Mouse (Mus musculus): Measurements from ENCODE around the gene Fxyd5. TPM values are rescaled to one million over a fixed set of nuclear protein-coding genes. Genes with fewer than 3 reads are reported as not detected.
A peak's percentile ranks its signal among the peaks of the same experiment; 100 is the strongest.

The Fxyd5 gene
- polyA plus RNA-seq, 1 experiment from 2014 or later, result 24.8 TPM

GRCm38 (mm10) chr7:31059108-31059507, 16.8 kb upstream of the Fxyd5 start, which contains the start of gene Lgi4:
Lgi4 (plus strand) TSS chr7:31059342.
- H3K27ac ChIP-seq, result no peak within 1 kb of the TSS
- no peak within 1 kb of the TSS for H3K4me3 ChIP-seq
- no peaks in the 10 kb centered on the region for H3K9me3 ChIP-seq
- WGBS, result 3% methylated on average over 2 of the region's 2 CpGs
- 0 out of 2 replicates have a peak, but pooled peaks cover 3% of the 10 kb centered on the region for H3K4me1 ChIP-seq
- H3K27me3 ChIP-seq (replicated peaks), result peaks cover 8% of the 10 kb centered on the region
- ATAC-seq (replicated peaks), result 0 out of 2 replicates have a peak, but pooled peaks have one; percentile 7
- H3K9ac ChIP-seq, result no peak within 1 kb of the TSS
- H3K4me2 ChIP-seq, result no peak within 1 kb of the TSS
- H3K36me3 ChIP-seq (replicated peaks), result no peaks in the 10 kb centered on the region

GRCm38 (mm10) chr7:31058211-31058610, 15.9 kb upstream of the Fxyd5 start:
- Histone ChIP-seq H3K9ac (no peak overlapping the region), H3K27me3 (replicated peaks) (peaks cover 17% of the 10 kb centered on the region), H3K4me3 (no peak overlapping the region), H3K36me3 (replicated peaks) (no peaks in the 10 kb centered on the region), H3K4me2 (no peak overlapping the region), H3K9me3 (no peaks in the 10 kb centered on the region), H3K27ac (no peak overlapping the region), H3K4me1 (peaks cover 3% of the 10 kb centered on the region; the same call in 1 of the 2 replicates)
- no peak for ATAC-seq (replicated peaks)
- 84% methylated on average over 6 of the region's 6 CpGs for WGBS

GRCm38 (mm10) chr7:31057730-31058129, 15.4 kb upstream of the Fxyd5 start:
- H3K9ac ChIP-seq, result no peak overlapping the region
- no peaks in the 10 kb centered on the region for H3K36me3 ChIP-seq (replicated peaks)
- peaks cover 4% of the 10 kb centered on the region for H3K4me1 ChIP-seq
- WGBS, result 76% methylated on average over 5 of the region's 5 CpGs
- no peak overlapping the region for H3K4me3 ChIP-seq
- H3K4me2 ChIP-seq, result no peak overlapping the region
- H3K27me3 ChIP-seq (replicated peaks), result peaks cover 21% of the 10 kb centered on the region
- H3K9me3 ChIP-seq, result no peaks in the 10 kb centered on the region
- no peak overlapping the region for H3K27ac ChIP-seq
- ATAC-seq (replicated peaks), result no peak

GRCm38 (mm10) chr7:31057071-31057470, 14.8 kb upstream of the Fxyd5 start, which contains the start of gene Fxyd1:
Fxyd1 (minus strand) TSS chr7:31057199.
- no peaks in the 10 kb centered on the region for H3K9me3 ChIP-seq
- H3K4me2 ChIP-seq, result no peak within 1 kb of the TSS
- peaks cover 28% of the 10 kb centered on the region for H3K27me3 ChIP-seq (replicated peaks)
- no peak for ATAC-seq (replicated peaks)
- H3K4me3 ChIP-seq, result no peak within 1 kb of the TSS
- H3K36me3 ChIP-seq (replicated peaks), result no peaks in the 10 kb centered on the region
- 76% methylated on average over 2 of the region's 2 CpGs for WGBS
- H3K27ac ChIP-seq, result no peak within 1 kb of the TSS
- H3K9ac ChIP-seq, result no peak within 1 kb of the TSS
- H3K4me1 ChIP-seq, result peaks cover 11% of the 10 kb centered on the region

GRCm38 (mm10) chr7:31056448-31056847, 14.2 kb upstream of the Fxyd5 start:
- Histone ChIP-seq H3K36me3 (replicated peaks) (no peaks in the 10 kb centered on the region), H3K4me3 (no peak overlapping the region), H3K4me2 (no peak overlapping the region), H3K27me3 (replicated peaks) (peaks cover 34% of the 10 kb centered on the region), H3K4me1 (peaks cover 17% of the 10 kb centered on the region), H3K27ac (no peak overlapping the region), H3K9ac (no peak overlapping the region), H3K9me3 (no peaks in the 10 kb centered on the region)
- no peak for ATAC-seq (replicated peaks)
- 78% methylated on average over 7 of the region's 7 CpGs for WGBS

GRCm38 (mm10) chr7:31055883-31056282, 13.6 kb upstream of the Fxyd5 start:
- H3K27me3 ChIP-seq (replicated peaks), result peaks cover 39% of the 10 kb centered on the region
- WGBS, result 17% methylated on average over 3 of the region's 4 CpGs
- no peak overlapping the region for H3K9ac ChIP-seq
- no peak overlapping the region for H3K4me3 ChIP-seq
- H3K9me3 ChIP-seq, result no peaks in the 10 kb centered on the region
- ATAC-seq (replicated peaks), result no peak
- H3K4me2 ChIP-seq, result no peak overlapping the region
- no peaks in the 10 kb centered on the region for H3K36me3 ChIP-seq (replicated peaks)
- H3K4me1 ChIP-seq, result peaks cover 23% of the 10 kb centered on the region
- H3K27ac ChIP-seq, result no peak overlapping the region

- H3K27ac ChIP-seq, result no peak overlapping the region
- no peak overlapping the region for H3K4me2 ChIP-seq
- H3K4me3 ChIP-seq, result no peak overlapping the region
- no peak for ATAC-seq (replicated peaks)
- H3K27me3 ChIP-seq (replicated peaks), result peaks cover 40% of the 10 kb centered on the region
- H3K4me1 ChIP-seq, result peaks cover 28% of the 10 kb centered on the region
- 7% methylated on average over 9 of the region's 10 CpGs for WGBS
- no peaks in the 10 kb centered on the region for H3K36me3 ChIP-seq (replicated peaks)
- H3K9me3 ChIP-seq, result no peaks in the 10 kb centered on the region
- H3K9ac ChIP-seq, result no peak overlapping the region
These were observed 13.1 kb upstream of the Fxyd5 start for GRCm38 (mm10) chr7:31055354-31055824.

- no peak overlapping the region for H3K9ac ChIP-seq
- no peak overlapping the region for H3K4me3 ChIP-seq
- H3K4me1 ChIP-seq, result peaks cover 34% of the 10 kb centered on the region
- H3K4me2 ChIP-seq, result no peak overlapping the region
- no peak overlapping the region for H3K27ac ChIP-seq
- H3K9me3 ChIP-seq, result no peaks in the 10 kb centered on the region
- WGBS, result 43% methylated on average over 11 of the region's 11 CpGs
- peaks cover 40% of the 10 kb centered on the region for H3K27me3 ChIP-seq (replicated peaks)
- H3K36me3 ChIP-seq (replicated peaks), result no peaks in the 10 kb centered on the region
- ATAC-seq (replicated peaks), result no peak
These were observed 12.5 kb upstream of the Fxyd5 start for GRCm38 (mm10) chr7:31054661-31055320.

GRCm38 (mm10) chr7:31053882-31054447, 11.7 kb upstream of the Fxyd5 start:
- no peak overlapping the region for H3K27ac ChIP-seq
- peaks cover 40% of the 10 kb centered on the region for H3K27me3 ChIP-seq (replicated peaks)
- no peak overlapping the region for H3K4me3 ChIP-seq
- no peaks in the 10 kb centered on the region for H3K36me3 ChIP-seq (replicated peaks)
- ATAC-seq (replicated peaks), result no peak
- 32% methylated on average over 10 of the region's 10 CpGs for WGBS
- H3K4me2 ChIP-seq, result no peak overlapping the region
- H3K9ac ChIP-seq, result no peak overlapping the region
- peaks cover 42% of the 10 kb centered on the region for H3K4me1 ChIP-seq
- H3K9me3 ChIP-seq, result no peaks in the 10 kb centered on the region

- Histone ChIP-seq H3K9ac (no peak overlapping the region), H3K4me1 (peaks cover 44% of the 10 kb centered on the region), H3K4me3 (peak overlapping the region; percentile 48), H3K27me3 (replicated peaks) (peaks cover 40% of the 10 kb centered on the region), H3K27ac (no peak overlapping the region), H3K36me3 (replicated peaks) (no peaks in the 10 kb centered on the region), H3K4me2 (peak overlapping the region; percentile 66), H3K9me3 (no peaks in the 10 kb centered on the region)
- 2% methylated on average over 34 of the region's 34 CpGs for WGBS
- peak; percentile 5; the same call in 1 of the 2 replicates for ATAC-seq (replicated peaks)
These were observed 10.6 kb upstream of the Fxyd5 start for GRCm38 (mm10) chr7:31052636-31053434.

- H3K27me3 ChIP-seq (replicated peaks), result peaks cover 40% of the 10 kb centered on the region
- ATAC-seq (replicated peaks), result no peak
- no peak overlapping the region for H3K27ac ChIP-seq
- H3K9ac ChIP-seq, result no peak overlapping the region
- no peaks in the 10 kb centered on the region for H3K36me3 ChIP-seq (replicated peaks)
- peak overlapping the region; percentile 48 for H3K4me3 ChIP-seq
- no peaks in the 10 kb centered on the region for H3K9me3 ChIP-seq
- peaks cover 44% of the 10 kb centered on the region for H3K4me1 ChIP-seq
- WGBS, result 2% methylated on average over 22 of the region's 22 CpGs
- H3K4me2 ChIP-seq, result peak overlapping the region; percentile 66
These were observed 10.0 kb upstream of the Fxyd5 start for GRCm38 (mm10) chr7:31052251-31052635.

GRCm38 (mm10) chr7:31051321-31052021, 9.2 kb upstream of the Fxyd5 start, which contains the start of gene Fxyd7:
Fxyd7 (minus strand) TSS chr7:31051467.
- Histone ChIP-seq H3K27ac (peak within 1 kb of the TSS; percentile 74), H3K9me3 (no peaks in the 10 kb centered on the region), H3K36me3 (replicated peaks) (no peaks in the 10 kb centered on the region), H3K9ac (peak within 1 kb of the TSS; percentile 51), H3K4me1 (peaks cover 44% of the 10 kb centered on the region), H3K4me2 (peak within 1 kb of the TSS; percentile 66), H3K4me3 (peak within 1 kb of the TSS; percentile 48), H3K27me3 (replicated peaks) (peaks cover 40% of the 10 kb centered on the region)
- peak; percentile 65 for ATAC-seq (replicated peaks)
- WGBS, result 2% methylated on average over 28 of the region's 28 CpGs

All from midbrain, embryonic 15.5 days (tissue).